Mouse (Mus musculus) stomach, embryonic 14.5 days (tissue): ENCODE results near the gene Polr3h. TPM values are rescaled to one million over a fixed set of nuclear protein-coding genes. Genes with fewer than 3 reads are reported as not detected.

ENCODE experiments used
- ATAC-seq: fragments of 200-750 bp; cut with Nextera tagmentation; 2 replicates; pipeline ENCODE4 v1.8.0; 2017; ENCODE audit warnings: low read depth, moderate TSS enrichment; ENCODE audit not compliant: insufficient number of reproducible peaks, insufficient read depth, low FRiP score
- H3K27ac ChIP-seq: fragments of 300-500 bp; sonication (generic); 2 replicates; pipeline ENCODE4 v1.5.1; 2014; ENCODE audit warnings: mild to moderate bottlenecking, low read length, moderate library complexity, mixed read lengths
- H3K27me3 ChIP-seq: fragments of 300-500 bp; sonication (generic); 2 replicates; pipeline ENCODE4 v1.6.1; 2014; ENCODE audit warnings: low read length, control low read depth, mixed read lengths; ENCODE audit not compliant: control insufficient read depth, insufficient read depth
- H3K36me3 ChIP-seq: fragments of 300-500 bp; sonication (generic); 2 replicates; pipeline ENCODE4 v1.6.1; 2014; ENCODE audit warnings: mild to moderate bottlenecking, control low read depth, low read length, moderate library complexity, mixed read lengths; ENCODE audit not compliant: control insufficient read depth, insufficient read depth
- H3K4me1 ChIP-seq: fragments of 300-500 bp; sonication (generic); 2 replicates; pipeline ENCODE4 v1.6.1; 2014; ENCODE audit warnings: low read length, control low read depth, mixed read lengths; ENCODE audit not compliant: control insufficient read depth, insufficient read depth
- H3K4me2 ChIP-seq: fragments of 300-500 bp; sonication (generic); replicated peaks from 2 replicates; pipeline ENCODE4 v1.6.1; 2014; ENCODE audit warnings: low read depth, low read length, control low read depth
- H3K4me3 ChIP-seq: fragments of 300-500 bp; sonication (generic); 2 replicates; pipeline ENCODE4 v1.5.1; 2014; ENCODE audit warnings: low read depth, low read length, control low read depth
- H3K9ac ChIP-seq: fragments of 300-500 bp; sonication (generic); replicated peaks from 2 replicates; pipeline ENCODE4 v1.6.1; 2014; ENCODE audit warnings: low read depth, mild to moderate bottlenecking, control low read depth, low read length, moderate library complexity, mixed read lengths
- H3K9me3 ChIP-seq: fragments of 300-500 bp; sonication (generic); 2 replicates; pipeline ENCODE4 v1.6.1; 2016; ENCODE audit warnings: low read depth, low read length, control low read depth; ENCODE audit not compliant: control insufficient read depth
- whole genome bisulfite sequencing: fragments of 180-500 bp; shearing (Covaris S2); extraction: QIAGEN DNeasy Blood & Tissue Kit; methylation state at CpG from one replicate; pipeline ENCODE4 v1.1.7; 2014; 5-methylcytosine and 5-hydroxymethylcytosine counted together
- polyA plus RNA-seq: library from polyadenylated mRNA; unstranded; fragments of >200 nt; fragmentation: Nextera tagmentation; extraction: Ambion mirVana; gene quantifications from 2 replicates; pipeline ENCODE4 v1.2.1, GENCODE M21; 2014

The Polr3h gene
- polyA plus RNA-seq, 1 experiment from 2014 or later = 68.0 TPM

- H3K9ac ChIP-seq = no peak overlapping the region
- peaks cover 37% of the 10 kb centered on the region for H3K36me3 ChIP-seq
- H3K27me3 ChIP-seq = no peaks in the 10 kb centered on the region
- 87% methylated on average over 5 of the region's 5 CpGs for WGBS
- H3K27ac ChIP-seq = no peak overlapping the region
- no peak for ATAC-seq
- H3K4me1 ChIP-seq = no peaks in the 10 kb centered on the region
- no peaks in the 10 kb centered on the region for H3K9me3 ChIP-seq
- no peak overlapping the region for H3K4me3 ChIP-seq
- H3K4me2 ChIP-seq = no peak overlapping the region
These were observed 28.3 kb downstream of the Polr3h start for GRCm38 (mm10) chr15:81897607-81898285.

- Histone ChIP-seq H3K9me3 (no peaks in the 10 kb centered on the region), H3K27ac (no peak overlapping the region), H3K36me3 (peaks cover 42% of the 10 kb centered on the region), H3K27me3 (no peaks in the 10 kb centered on the region), H3K4me1 (no peaks in the 10 kb centered on the region), H3K4me2 (no peak overlapping the region), H3K9ac (no peak overlapping the region), H3K4me3 (no peak overlapping the region)
- ATAC-seq = no peak
- 93% methylated on average over 2 of the region's 2 CpGs for WGBS
These were observed 29.6 kb downstream of the Polr3h start for GRCm38 (mm10) chr15:81896407-81896806.

- H3K4me1 ChIP-seq = no peaks in the 10 kb centered on the region
- 70% methylated on average over 1 of the region's 1 CpGs for WGBS
- peaks cover 56% of the 10 kb centered on the region for H3K36me3 ChIP-seq
- no peak overlapping the region for H3K4me2 ChIP-seq
- H3K9ac ChIP-seq = no peak overlapping the region
- H3K4me3 ChIP-seq = no peak overlapping the region
- H3K9me3 ChIP-seq = no peaks in the 10 kb centered on the region
- H3K27ac ChIP-seq = no peak overlapping the region
- ATAC-seq = no peak
- no peaks in the 10 kb centered on the region for H3K27me3 ChIP-seq
These were observed 32.0 kb downstream of the Polr3h start for GRCm38 (mm10) chr15:81894002-81894401.

- Histone ChIP-seq H3K9ac (no peak overlapping the region), H3K4me3 (no peak overlapping the region), H3K36me3 (peaks cover 54% of the 10 kb centered on the region), H3K4me2 (no peak overlapping the region), H3K4me1 (no peaks in the 10 kb centered on the region), H3K9me3 (no peaks in the 10 kb centered on the region), H3K27ac (no peak overlapping the region), H3K27me3 (no peaks in the 10 kb centered on the region)
- no peak for ATAC-seq
- WGBS = 89% methylated on average over 8 of the region's 8 CpGs
These were observed 34.0 kb downstream of the Polr3h start for GRCm38 (mm10) chr15:81891822-81892580.

- no peak overlapping the region for H3K27ac ChIP-seq
- 77% methylated on average over 7 of the region's 7 CpGs for WGBS
- no peak overlapping the region for H3K4me3 ChIP-seq
- H3K9ac ChIP-seq = no peak overlapping the region
- no peak overlapping the region for H3K4me2 ChIP-seq
- no peak for ATAC-seq
- H3K36me3 ChIP-seq = peaks cover 52% of the 10 kb centered on the region
- H3K27me3 ChIP-seq = no peaks in the 10 kb centered on the region
- no peaks in the 10 kb centered on the region for H3K4me1 ChIP-seq
- H3K9me3 ChIP-seq = no peaks in the 10 kb centered on the region
These were observed 34.8 kb downstream of the Polr3h start for GRCm38 (mm10) chr15:81891140-81891802.

GRCm38 (mm10) chr15:81889175-81889574, 36.9 kb downstream of the Polr3h start:
- H3K4me3 ChIP-seq = no peak overlapping the region
- no peak for ATAC-seq
- 97% methylated on average over 7 of the region's 7 CpGs for WGBS
- H3K27ac ChIP-seq = no peak overlapping the region
- no peaks in the 10 kb centered on the region for H3K9me3 ChIP-seq
- no peaks in the 10 kb centered on the region for H3K27me3 ChIP-seq
- peaks cover 37% of the 10 kb centered on the region for H3K36me3 ChIP-seq
- H3K4me1 ChIP-seq = no peaks in the 10 kb centered on the region
- no peak overlapping the region for H3K4me2 ChIP-seq
- no peak overlapping the region for H3K9ac ChIP-seq

GRCm38 (mm10) chr15:81886795-81887550, 39.1 kb downstream of the Polr3h start:
- no peak overlapping the region for H3K4me3 ChIP-seq
- H3K9ac ChIP-seq = no peak overlapping the region
- H3K36me3 ChIP-seq = peaks cover 24% of the 10 kb centered on the region
- no peaks in the 10 kb centered on the region for H3K27me3 ChIP-seq
- ATAC-seq = no peak
- WGBS = 95% methylated on average over 6 of the region's 6 CpGs
- H3K4me1 ChIP-seq = no peaks in the 10 kb centered on the region
- H3K9me3 ChIP-seq = no peaks in the 10 kb centered on the region
- no peak overlapping the region for H3K27ac ChIP-seq
- no peak overlapping the region for H3K4me2 ChIP-seq

GRCm38 (mm10) chr15:81885418-81885934, 40.6 kb downstream of the Polr3h start:
- Histone ChIP-seq H3K27ac (no peak overlapping the region), H3K4me3 (no peak overlapping the region), H3K4me1 (no peaks in the 10 kb centered on the region), H3K36me3 (peaks cover 15% of the 10 kb centered on the region), H3K9me3 (no peaks in the 10 kb centered on the region), H3K9ac (no peak overlapping the region), H3K27me3 (no peaks in the 10 kb centered on the region), H3K4me2 (no peak overlapping the region)
- 94% methylated on average over 3 of the region's 3 CpGs for WGBS
- no peak for ATAC-seq
